Mouse (Mus musculus): ENCODE results near the gene Ccdc120.

Ccdc120 gene

DNA sequence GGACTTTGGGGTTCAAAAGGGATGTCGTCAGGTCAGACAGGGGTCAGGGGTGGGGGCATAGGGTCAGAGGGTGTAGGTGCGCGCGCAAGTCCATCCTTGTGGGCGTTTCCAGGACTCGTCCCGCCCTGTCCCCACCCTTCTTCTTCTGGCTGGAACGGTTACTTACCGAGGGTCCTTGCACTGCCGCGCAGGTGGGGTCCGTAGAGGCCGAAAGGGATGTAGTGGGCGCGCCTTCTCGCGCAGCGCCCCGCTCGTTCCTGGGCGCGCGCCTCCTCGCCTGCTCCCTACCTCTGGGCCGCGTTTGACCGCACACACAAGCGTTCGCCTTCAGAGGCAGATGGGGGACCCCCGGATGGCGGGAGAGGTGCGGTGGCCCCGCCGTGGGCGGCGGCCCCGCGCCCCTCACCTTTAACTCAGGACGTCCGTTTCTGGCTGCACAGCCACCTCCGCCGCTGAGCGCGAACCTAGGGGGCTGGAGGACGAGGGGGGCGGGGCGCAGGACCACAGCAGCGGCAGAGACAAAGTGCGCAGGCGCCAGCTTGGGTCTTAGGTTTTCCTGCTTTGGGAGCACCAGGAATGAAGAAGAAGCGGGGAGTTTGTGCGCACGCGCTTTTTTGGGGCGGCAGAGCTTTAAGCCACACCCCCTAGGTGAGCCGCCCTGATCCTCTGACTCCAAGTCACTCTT lies at the start of gene Ccdc120:
Gene Ccdc120 (minus strand): TSS at position 474 of the 685 bp plus-strand sequence.
- DNase-seq (ENCODE audit: low read depth): peak; percentile 29

GRCm38 (mm10) chrX:7797327-7797726 lies 46.6 kb upstream of the Ccdc120 start:
- DNase-seq (ENCODE audit: low read depth): no peak

GRCm38 (mm10) chrX:7795016-7795415 lies 44.3 kb upstream of the Ccdc120 start:
- DNase-seq (ENCODE audit: low read depth): peak; percentile 40

DNA sequence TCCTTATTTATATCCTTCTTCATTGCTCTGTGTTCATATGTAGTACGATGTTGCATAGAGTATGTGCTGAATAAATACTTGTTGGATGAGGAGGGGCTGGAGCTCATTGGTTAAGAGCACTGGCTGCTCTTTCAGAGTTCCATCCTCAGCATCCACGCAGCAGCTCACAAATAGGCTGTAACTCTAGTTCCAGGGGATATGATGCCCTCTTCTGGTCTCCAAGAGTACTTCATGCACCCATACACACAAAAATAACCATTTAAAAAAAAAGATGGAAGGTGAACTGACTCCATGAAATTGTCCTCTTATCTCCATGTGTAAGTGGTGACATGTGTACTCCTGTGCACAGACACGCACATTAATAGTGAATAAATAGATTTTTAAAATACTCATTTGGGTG lies 42.7 kb upstream of the Ccdc120 start:
- peak; percentile 51 for DNase-seq (ENCODE audit: low read depth)

DNA sequence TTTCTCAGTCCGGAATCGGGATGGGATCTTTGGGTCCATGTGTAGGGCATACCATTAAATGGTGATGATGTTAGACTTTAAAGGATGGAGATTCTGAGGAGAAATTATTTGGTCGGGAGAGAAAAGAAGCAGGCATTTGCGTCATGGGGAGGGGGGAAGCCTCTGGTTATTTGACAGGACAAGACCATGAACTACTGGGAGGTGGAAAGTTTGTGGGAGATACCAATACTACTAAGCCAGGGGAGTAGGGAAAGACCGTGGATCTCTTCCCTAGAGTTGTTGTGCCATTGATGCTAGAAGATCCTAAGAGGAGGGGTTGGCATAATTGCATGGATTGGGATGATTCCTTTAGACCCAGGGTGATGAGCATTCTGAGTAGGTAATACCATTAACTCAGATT lies 39.6 kb upstream of the Ccdc120 start:
- DNase-seq (ENCODE audit: low read depth): no peak

DNA sequence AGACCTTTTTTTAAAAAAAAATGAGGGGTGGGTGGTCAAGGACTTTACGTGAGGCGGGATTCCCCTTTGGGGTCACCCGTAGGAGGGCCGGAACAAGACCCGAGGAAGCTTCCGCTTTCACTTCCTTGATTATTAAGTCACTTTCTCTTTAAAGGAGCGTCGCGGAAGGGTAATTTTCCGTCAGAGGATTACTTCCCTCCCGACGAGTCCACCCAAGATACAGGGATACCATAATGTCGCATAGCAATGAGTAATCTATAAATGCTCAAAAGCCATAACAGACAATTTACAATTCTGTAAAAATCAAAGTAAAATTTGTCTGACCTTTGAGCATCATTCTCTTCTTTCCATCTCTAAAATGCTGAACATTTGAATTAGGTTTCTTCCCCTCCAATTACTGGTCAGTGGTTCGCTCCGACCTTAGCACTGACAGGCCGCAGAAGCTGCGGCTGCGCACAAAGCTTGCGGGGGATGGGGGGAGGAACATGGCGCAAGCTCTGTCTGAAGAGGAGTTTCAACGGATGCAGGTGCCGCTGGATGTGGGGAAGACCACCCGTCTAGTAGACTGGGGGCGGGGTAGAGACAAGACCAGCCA lies 38.9 kb upstream of the Ccdc120 start, which contains the start of gene Gripap1:
Gene Gripap1 (plus strand): TSS at position 224 of the 595 bp plus-strand sequence.
- DNase-seq (ENCODE audit: low read depth): peak; percentile 93

DNA sequence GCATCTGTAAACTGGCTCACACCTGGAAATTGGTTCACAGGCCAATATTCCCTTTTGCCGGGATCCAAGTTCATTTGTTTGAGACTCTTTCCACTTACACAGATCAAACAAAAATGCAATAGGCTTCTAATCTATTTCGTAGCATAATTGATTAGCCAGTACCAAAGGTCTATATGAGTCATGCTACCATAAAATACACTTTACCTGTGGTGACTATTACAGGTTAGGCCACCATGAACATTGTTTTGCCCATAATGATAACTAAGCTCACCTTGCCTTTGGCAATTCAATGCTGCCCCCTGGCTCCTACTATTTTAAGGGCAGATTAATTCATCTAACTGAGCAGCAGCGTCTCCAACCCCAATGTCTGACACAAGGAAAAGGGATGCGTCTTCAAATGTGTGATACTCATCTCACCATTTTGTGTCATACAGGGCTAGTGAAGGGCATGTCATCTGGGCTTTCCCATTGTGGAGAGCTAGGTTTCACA lies 31.9 kb upstream of the Ccdc120 start:
- DNase-seq (ENCODE audit: low read depth): no peak

- no peak for DNase-seq (ENCODE audit: low read depth)
These were observed 28.6 kb upstream of the Ccdc120 start for GRCm38 (mm10) chrX:7779294-7779693.

- DNase-seq (ENCODE audit: low read depth): no peak
These were observed 27.9 kb upstream of the Ccdc120 start for GRCm38 (mm10) chrX:7778450-7779244.

DNA sequence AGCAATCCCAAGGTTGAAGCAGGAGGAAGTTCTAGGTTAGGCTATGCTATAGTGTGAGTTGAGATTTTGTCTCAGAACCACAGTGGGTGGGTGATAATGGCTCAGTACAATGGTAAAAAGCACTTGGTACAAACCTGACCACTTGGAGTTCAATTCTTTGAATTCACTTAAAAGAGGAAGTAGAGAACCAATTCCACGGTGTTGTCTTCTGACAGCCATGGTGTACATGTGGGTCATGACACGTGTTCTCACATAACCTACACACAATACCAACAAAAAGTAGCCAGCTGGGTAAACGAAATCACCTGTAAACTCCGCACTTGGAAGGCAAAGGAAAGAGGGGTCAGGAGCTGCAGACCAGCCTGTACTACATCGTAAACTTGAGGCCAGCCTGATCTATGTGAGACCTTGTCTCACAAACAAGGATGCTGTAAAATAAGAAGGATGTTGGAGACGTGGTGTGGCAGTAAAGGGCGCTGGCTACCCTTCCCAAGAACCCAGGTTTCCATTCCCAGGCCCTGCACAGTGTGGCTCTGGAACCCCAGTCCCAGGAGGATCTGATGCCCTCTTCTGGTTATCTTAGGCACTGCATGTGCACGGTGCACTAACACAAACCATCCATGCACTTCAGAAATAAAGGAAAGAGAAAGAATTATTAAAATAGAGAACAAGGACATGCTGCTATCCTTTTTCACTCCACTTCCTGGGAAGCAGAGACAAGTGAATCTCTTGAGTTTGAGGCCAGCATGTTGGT lies 25.8 kb upstream of the Ccdc120 start:
- DNase-seq (ENCODE audit: low read depth): peak; percentile 58

DNA sequence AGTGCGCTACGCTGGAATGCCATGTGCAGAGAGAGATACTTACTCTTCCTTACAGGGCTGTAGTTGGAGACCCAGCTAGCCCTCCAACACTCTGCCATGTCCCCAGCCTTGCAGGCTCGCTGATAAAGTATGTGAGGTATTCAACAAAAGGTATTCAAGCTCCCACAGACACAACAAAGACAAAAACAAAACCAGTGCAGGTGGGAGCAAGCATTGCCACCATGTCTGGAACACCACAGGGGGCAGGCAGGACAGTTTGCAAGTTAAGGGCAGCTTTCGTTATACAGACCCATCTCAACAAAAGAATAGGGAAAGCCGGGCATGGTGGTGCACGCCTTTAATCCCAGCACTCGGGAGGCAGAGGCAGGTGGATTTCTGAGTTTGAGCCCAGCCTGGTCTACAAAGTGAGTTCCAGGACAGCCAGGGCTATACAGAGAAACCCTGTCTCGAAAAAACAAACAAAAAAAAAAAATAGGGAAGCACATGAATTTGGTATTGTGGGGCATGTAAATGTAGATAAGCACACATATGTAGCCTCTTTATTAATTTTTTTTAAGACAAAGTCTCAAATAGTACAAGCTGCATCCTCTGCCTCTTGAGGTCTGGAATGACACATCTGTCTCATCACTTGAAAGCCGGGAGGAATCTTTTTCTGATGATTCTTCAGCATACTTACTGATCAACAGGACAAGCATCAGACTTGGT lies 24.9 kb upstream of the Ccdc120 start:
- no peak for DNase-seq (ENCODE audit: low read depth)

DNA sequence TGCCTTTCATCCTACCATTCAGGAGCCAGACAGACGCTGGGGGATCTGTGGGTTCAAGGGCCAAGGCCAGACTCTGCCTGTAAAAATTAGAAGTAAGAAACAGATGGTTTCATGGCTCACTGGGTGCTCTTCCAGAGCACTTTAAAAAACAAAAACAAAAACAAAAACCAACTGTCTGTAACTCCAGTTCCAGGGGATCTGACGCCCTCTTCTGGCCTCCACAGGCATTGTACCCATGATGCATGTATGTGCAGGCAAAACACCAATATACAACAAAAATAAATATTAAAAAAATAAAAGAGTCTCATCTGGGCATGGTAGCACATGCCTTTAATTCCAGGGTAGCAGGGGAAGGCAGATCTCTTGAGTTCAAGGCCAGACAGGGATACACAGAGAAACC lies 22.1 kb upstream of the Ccdc120 start:
- peak; percentile 41 for DNase-seq (ENCODE audit: low read depth)

DNA sequence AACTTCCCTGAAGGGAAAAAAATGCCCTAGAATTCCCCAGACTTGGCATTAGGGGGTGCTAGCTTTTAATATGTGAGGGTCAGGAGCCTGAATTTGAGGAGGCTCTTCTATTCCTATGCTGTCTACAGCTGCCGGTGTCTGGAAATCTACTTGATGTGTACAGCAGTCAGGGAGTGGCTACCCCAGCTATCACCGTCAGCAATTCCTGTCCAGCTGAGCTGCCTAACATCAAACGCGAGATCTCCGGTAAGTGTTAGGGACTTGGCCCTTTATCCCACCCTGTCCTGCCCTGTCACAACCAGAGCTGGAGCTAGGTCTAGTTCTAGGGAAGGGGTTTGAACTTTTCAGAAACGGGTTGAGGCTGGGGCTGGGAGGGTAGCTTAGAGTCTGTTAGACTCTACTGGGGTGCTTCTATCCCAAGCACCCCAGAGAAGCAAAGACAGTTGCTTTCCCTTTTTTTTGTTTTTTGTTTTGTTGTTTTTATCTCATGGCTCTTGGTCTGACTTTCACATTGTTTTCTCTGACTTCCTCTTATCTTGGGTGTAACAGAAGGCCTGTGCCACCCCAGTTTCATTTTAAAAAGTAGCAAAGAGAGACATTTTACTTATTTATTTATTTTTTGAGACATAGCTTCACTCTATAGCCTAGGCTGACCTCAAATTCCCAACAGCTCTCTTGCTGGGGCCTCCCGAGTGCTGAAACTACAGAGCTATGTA lies 18.8 kb upstream of the Ccdc120 start:
- DNase-seq (ENCODE audit: low read depth): no peak

- DNase-seq (ENCODE audit: low read depth): no peak
These were observed 15.1 kb upstream of the Ccdc120 start for GRCm38 (mm10) chrX:7765764-7766163.

DNA sequence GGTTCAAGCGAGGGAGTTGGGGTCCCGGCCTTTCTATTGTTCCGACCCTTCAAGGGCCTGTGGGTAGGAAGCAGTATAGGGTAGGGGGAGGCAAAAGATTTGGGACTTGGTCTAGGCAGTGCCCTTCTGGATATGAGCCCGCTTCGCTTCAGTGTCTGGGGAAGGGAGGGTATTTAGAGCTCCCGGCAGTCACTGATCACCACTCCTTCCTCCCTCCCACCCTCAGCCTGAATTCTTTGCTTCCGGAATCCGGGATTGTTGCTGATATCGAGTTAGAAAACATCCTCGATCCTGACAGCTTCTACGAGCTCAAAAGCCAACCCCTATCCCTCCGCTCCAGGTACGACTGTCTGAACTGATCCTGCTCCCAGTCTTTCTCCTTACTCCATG lies 14.6 kb upstream of the Ccdc120 start:
- no peak for DNase-seq (ENCODE audit: low read depth)

DNA sequence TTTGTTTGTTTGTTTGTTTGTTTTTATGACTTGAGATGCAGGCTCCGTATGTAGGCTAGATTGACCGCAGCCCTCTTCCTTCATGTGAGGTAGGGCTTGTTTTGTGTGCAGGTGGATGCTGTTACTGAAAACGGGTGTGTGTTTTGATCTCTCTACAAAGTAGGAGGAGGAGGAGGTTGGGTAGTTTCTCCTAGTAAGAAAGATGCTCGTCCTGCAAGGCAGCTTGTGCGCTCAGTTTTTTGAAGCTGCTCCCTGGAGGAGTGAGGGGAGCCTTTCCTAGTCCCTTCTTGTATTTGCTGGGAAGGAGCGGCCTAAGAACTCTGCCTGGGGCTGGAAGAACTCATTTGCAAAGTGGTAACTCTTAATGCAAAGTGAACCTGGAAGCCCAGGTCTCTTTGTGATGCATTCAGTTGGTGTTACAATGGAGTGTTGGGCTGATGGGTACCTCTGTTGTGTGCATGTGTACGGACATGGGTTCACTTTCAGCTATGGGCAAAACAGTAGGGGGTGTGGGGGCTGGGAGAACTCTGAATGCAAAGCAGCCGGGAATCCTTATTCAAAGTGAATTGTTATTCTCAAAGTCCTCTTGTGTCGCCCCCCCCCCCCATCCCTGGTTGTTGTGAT lies 14.1 kb upstream of the Ccdc120 start:
- DNase-seq (ENCODE audit: low read depth): no peak

- DNase-seq (ENCODE audit: low read depth): peak; percentile 56
These were observed 13.1 kb upstream of the Ccdc120 start for GRCm38 (mm10) chrX:7763631-7764393.

DNA sequence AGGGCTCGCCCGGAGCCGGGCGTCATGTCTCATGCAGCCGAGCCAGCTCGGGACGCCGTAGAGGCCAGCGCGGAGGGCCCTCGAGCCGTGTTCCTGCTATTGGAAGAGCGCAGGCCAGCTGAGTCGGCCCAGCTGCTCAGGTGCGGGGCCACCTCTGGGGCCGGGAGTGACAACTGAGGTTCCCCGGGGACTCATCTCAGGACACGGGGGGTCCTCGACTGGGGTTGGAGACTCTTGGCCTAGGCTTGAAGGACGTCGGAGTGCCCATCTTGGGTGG lies 12.2 kb upstream of the Ccdc120 start:
- no peak for DNase-seq (ENCODE audit: low read depth)

DNA sequence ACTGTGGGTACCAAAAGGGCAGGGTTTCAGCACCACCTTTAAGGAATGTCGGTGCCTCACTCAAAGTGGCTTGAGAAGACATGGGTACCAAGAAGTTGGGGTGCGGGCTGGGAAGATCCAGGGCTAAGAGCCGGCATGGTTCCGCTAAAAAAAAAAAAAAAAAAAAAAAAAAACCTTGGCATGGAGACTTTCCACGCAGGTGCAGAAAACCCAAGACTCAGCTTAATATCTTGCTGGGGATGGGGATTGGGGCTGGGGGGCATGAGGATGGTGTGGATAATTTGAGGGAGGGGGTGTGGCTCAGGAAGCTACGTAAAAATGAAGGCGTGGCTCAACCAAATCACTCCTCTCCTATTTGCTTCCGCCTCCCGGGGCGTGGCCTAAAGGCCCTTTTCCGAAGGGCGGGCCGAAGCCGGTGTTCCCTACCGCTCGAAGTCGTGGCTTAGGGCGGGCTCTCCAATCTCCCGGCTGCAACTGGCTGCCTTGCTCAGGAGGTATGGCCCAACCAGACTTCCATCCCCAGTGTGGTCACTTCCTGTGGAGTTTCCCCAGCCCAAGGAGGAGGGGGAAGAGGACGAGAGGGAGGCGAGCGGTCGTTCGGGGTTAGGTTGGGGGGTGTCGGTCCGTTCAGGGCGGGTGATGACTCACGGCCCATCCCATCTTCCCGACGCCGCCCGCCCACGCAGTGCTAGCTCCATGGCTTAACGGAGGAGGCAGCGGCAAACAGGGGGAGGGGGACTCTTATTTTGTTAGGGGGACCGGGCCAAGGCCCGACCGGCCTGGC lies 11.6 kb upstream of the Ccdc120 start, which contains the start of gene Tfe3:
Gene Tfe3 (plus strand): TSS at position 424 of the 784 bp plus-strand sequence.
- DNase-seq (ENCODE audit: low read depth): peak; percentile 93
